Mouse (Mus musculus): Measurements from ENCODE around the gene Tbc1d14. TPM values are rescaled to one million over a fixed set of nuclear protein-coding genes. Genes with fewer than 3 reads are reported as not detected.

Gene Tbc1d14
- polyA plus RNA-seq, 1 experiment from 2014 or later, result 30.7 TPM

DNA sequence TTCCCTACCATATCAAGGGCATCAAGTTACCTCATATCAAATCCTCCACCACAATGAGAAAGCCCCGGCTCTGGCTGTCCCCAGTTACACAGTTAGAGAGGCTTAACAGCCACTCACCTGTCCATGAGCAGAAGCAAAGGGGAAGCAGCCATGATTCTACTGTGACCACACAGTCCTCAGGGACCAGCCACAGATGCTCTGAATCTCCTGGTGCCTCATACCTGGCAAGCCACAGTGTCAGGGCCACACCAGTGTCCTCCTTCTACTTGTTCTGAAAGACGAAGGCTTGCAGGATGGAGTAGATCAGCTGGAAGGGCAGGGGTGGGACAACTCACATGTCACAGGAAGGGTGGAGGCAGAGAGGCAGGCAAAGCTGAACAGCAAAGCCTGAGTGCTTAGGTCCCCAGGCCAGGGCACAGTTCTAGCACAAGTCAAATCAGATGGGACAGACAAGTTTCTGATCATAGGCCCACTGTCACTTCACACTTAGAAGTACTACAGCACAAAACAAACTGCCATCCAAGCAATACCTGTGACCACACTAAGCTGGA lies 39.9 kb downstream of the Tbc1d14 start:
- Histone ChIP-seq H3K9me3 (ENCODE audit: control insufficient read depth, low read length) (no peaks in the 10 kb centered on the region), H3K4me3 (ENCODE audit: low read length) (no peak overlapping the region), H3K36me3 (ENCODE audit: control insufficient read depth, insufficient read depth, low read length) (no peaks in the 10 kb centered on the region), H3K27ac (ENCODE audit: low read length) (no peak overlapping the region), H3K4me2 (ENCODE audit: low read depth, low read length) (no peak overlapping the region), H3K27me3 (replicated peaks; ENCODE audit: control insufficient read depth, insufficient read depth, low read length) (no peaks in the 10 kb centered on the region), H3K4me1 (ENCODE audit: control insufficient read depth, insufficient read depth, low read length) (peaks cover 24% of the 10 kb centered on the region), H3K9ac (ENCODE audit: low read depth, low read length) (no peak overlapping the region)
- ATAC-seq, result no peak
- 68% methylated on average over 2 of the region's 2 CpGs for WGBS

DNA sequence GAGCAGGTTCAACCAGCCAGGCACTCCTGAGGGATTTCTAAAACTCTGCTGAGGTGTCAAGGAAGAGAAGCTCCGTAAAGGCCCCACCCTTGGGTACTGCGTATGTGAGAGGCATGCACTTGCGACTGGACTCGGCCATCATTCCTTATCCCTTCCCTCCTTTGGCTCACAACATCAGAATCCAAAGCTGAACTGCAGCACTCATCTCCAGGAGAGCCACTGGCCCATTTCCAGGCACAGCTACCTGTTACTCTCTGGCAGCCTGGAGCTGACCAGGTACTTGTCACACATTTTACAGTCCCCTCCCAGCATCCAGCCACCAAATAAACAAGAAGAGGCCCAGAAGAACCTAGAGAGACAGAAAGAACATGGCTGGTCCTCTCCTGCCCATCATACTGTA lies 40.7 kb downstream of the Tbc1d14 start:
- no peak overlapping the region for H3K27ac ChIP-seq (ENCODE audit: low read length)
- no peak for ATAC-seq
- H3K36me3 ChIP-seq (ENCODE audit: control insufficient read depth, insufficient read depth, low read length), result no peaks in the 10 kb centered on the region
- no peaks in the 10 kb centered on the region for H3K27me3 ChIP-seq (replicated peaks; ENCODE audit: control insufficient read depth, insufficient read depth, low read length)
- H3K9me3 ChIP-seq (ENCODE audit: control insufficient read depth, low read length), result no peaks in the 10 kb centered on the region
- H3K4me3 ChIP-seq (ENCODE audit: low read length), result no peak overlapping the region
- no peak overlapping the region for H3K9ac ChIP-seq (ENCODE audit: low read depth, low read length)
- no peak overlapping the region for H3K4me2 ChIP-seq (ENCODE audit: low read depth, low read length)
- peaks cover 21% of the 10 kb centered on the region for H3K4me1 ChIP-seq (ENCODE audit: control insufficient read depth, insufficient read depth, low read length)
- WGBS, result 77% methylated on average over 4 of the region's 4 CpGs

DNA sequence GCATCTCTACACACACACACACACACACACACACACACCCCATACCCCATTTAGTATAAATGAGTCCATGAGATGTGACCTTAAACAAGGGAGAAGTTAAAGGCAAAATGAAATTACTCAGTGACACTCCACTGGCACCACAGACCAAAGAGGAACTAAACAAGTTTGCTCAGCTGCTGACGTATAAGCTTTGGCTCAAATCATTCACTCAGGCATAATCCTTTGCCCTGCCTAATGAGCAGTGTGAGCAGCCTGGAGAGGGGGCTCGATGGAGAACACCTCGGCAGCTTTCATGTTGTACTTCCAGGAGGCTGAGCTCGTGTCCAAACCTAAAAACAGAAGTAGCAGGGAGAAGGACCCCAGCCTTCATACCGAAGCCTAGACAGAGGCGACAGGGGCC lies 43.8 kb downstream of the Tbc1d14 start:
- H3K36me3 ChIP-seq (ENCODE audit: control insufficient read depth, insufficient read depth, low read length), result no peaks in the 10 kb centered on the region
- WGBS, result 73% methylated on average over 6 of the region's 6 CpGs
- no peaks in the 10 kb centered on the region for H3K27me3 ChIP-seq (replicated peaks; ENCODE audit: control insufficient read depth, insufficient read depth, low read length)
- no peak overlapping the region for H3K4me2 ChIP-seq (ENCODE audit: low read depth, low read length)
- peaks cover 10% of the 10 kb centered on the region for H3K4me1 ChIP-seq (ENCODE audit: control insufficient read depth, insufficient read depth, low read length)
- no peak overlapping the region for H3K27ac ChIP-seq (ENCODE audit: low read length)
- no peaks in the 10 kb centered on the region for H3K9me3 ChIP-seq (ENCODE audit: control insufficient read depth, low read length)
- ATAC-seq, result no peak
- no peak overlapping the region for H3K9ac ChIP-seq (ENCODE audit: low read depth, low read length)
- H3K4me3 ChIP-seq (ENCODE audit: low read length), result no peak overlapping the region

DNA sequence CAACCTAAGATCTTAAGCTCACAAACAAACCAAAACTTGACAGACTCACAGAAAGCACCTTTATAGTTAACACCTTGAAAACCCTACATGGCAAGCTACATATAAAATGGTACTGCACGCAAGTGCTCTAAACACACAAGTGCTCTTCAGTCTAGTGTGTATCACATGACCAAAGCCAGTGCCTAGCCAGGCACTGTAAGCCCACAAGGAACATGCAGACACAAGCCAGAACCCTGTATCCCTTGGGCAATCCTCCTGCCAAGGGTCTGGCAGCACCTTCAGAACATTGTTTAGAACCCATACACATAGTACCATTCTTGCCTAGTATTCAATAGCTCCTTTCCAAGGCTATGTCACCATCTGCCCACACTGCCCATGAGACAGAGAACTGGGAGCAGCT lies 48.3 kb downstream of the Tbc1d14 start:
- no peaks in the 10 kb centered on the region for H3K9me3 ChIP-seq (ENCODE audit: control insufficient read depth, low read length)
- H3K4me2 ChIP-seq (ENCODE audit: low read depth, low read length), result no peak overlapping the region
- ATAC-seq, result no peak
- H3K27me3 ChIP-seq (replicated peaks; ENCODE audit: control insufficient read depth, insufficient read depth, low read length), result no peaks in the 10 kb centered on the region
- WGBS, result 91% methylated on average over 1 of the region's 1 CpGs
- H3K4me3 ChIP-seq (ENCODE audit: low read length), result no peak overlapping the region
- no peaks in the 10 kb centered on the region for H3K4me1 ChIP-seq (ENCODE audit: control insufficient read depth, insufficient read depth, low read length)
- no peak overlapping the region for H3K27ac ChIP-seq (ENCODE audit: low read length)
- H3K9ac ChIP-seq (ENCODE audit: low read depth, low read length), result no peak overlapping the region
- H3K36me3 ChIP-seq (ENCODE audit: control insufficient read depth, insufficient read depth, low read length), result no peaks in the 10 kb centered on the region

DNA sequence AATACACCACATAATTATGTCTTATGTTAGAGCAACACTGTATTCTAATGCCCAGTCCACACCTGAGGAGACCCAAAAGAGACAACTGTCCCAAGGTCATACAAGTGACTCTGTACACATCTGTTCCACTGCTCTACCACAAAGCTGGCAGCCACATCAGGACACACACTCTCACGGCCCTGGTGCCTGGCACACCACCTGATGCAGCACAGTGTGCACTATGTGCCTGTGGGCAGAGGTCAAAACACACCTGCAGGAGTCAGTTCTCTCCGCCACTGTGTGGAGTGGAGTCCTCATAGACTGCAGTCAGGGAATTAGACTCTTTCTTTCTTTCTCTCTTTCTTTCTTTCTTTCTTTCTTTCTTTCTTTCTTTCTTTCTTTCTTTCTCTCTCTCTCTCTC lies 52.1 kb downstream of the Tbc1d14 start:
- 73% methylated on average over 2 of the region's 2 CpGs for WGBS
- H3K4me3 ChIP-seq (ENCODE audit: low read length), result no peak overlapping the region

DNA sequence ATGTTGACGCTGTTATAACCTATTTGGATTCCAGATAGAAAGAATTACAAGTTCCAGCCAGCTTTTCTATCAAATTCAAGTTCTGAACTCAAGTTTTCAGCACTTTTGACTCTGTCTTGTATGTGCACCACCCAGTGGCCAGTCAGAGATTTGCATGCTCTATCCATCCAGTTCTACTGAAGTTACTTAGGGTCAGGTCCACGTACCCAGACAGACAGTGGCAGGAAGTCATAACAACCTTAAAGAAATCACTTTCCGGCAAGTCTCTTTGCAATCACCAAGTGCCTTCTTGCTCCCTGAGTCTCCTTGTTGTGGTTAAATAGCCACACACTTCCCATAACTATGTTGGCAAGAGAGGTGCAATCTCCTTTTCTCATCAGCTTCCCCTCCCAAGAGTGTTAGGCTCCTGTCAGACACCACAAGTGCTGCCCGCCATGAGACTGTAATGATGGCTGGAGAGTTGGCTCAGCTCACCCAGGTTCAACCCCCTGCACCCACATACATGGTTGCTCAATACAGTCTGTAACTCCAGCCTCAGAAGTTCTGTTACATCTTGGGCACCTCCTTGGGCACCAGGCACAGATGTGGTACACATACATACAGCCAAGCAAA lies 54.4 kb downstream of the Tbc1d14 start:
- Histone ChIP-seq H3K9ac (ENCODE audit: low read depth, low read length) (no peak overlapping the region), H3K4me3 (ENCODE audit: low read length) (no peak overlapping the region), H3K4me2 (ENCODE audit: low read depth, low read length) (no peak overlapping the region), H3K4me1 (ENCODE audit: control insufficient read depth, insufficient read depth, low read length) (no peaks in the 10 kb centered on the region), H3K27ac (ENCODE audit: low read length) (no peak overlapping the region), H3K9me3 (ENCODE audit: control insufficient read depth, low read length) (no peaks in the 10 kb centered on the region), H3K27me3 (replicated peaks; ENCODE audit: control insufficient read depth, insufficient read depth, low read length) (no peaks in the 10 kb centered on the region), H3K36me3 (ENCODE audit: control insufficient read depth, insufficient read depth, low read length) (no peaks in the 10 kb centered on the region)
- peak; percentile 44; the same call in 1 of the 2 replicates for ATAC-seq
- 40% methylated on average over 4 of the region's 4 CpGs for WGBS

More for the DNA sequence above, 52.1 kb downstream of the Tbc1d14 start:
- ATAC-seq, result peak; percentile 65
- H3K4me2 ChIP-seq (ENCODE audit: low read depth, low read length), result no peak overlapping the region
- no peaks in the 10 kb centered on the region for H3K27me3 ChIP-seq (replicated peaks; ENCODE audit: control insufficient read depth, insufficient read depth, low read length)
- H3K36me3 ChIP-seq (ENCODE audit: control insufficient read depth, insufficient read depth, low read length), result no peaks in the 10 kb centered on the region
- no peaks in the 10 kb centered on the region for H3K4me1 ChIP-seq (ENCODE audit: control insufficient read depth, insufficient read depth, low read length)
- H3K9ac ChIP-seq (ENCODE audit: low read depth, low read length), result no peak overlapping the region
- H3K9me3 ChIP-seq (ENCODE audit: control insufficient read depth, low read length), result no peaks in the 10 kb centered on the region
- H3K27ac ChIP-seq (ENCODE audit: low read length), result no peak overlapping the region

DNA sequence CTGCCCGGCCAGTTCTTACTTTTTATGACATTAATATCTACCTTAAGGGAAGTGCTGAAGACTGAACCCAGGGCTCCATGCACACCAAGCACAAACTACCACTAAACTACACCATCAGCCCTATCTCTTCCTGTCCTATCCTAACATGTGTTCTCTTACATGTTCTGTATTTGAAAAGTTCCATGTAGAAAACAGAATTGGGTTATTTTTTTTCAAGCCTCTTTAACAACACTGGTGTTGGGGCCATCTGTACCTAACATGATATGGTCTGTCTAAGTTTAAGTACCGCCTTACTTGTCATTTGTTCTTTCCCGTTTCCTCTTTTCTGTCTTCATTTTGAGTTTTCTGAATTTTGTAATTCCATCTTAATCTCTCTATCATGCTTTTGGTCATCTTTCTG lies 56.7 kb downstream of the Tbc1d14 start:
- ATAC-seq, result no peak
- no peak overlapping the region for H3K9ac ChIP-seq (ENCODE audit: low read depth, low read length)
- no peak overlapping the region for H3K27ac ChIP-seq (ENCODE audit: low read length)
- H3K9me3 ChIP-seq (ENCODE audit: control insufficient read depth, low read length), result no peaks in the 10 kb centered on the region
- H3K4me2 ChIP-seq (ENCODE audit: low read depth, low read length), result no peak overlapping the region
- no peaks in the 10 kb centered on the region for H3K36me3 ChIP-seq (ENCODE audit: control insufficient read depth, insufficient read depth, low read length)
- 0 out of 2 replicates have a peak, but pooled peaks cover 5% of the 10 kb centered on the region for H3K4me1 ChIP-seq (ENCODE audit: control insufficient read depth, insufficient read depth, low read length)
- WGBS, result 78% methylated on average over 3 of the region's 3 CpGs
- H3K4me3 ChIP-seq (ENCODE audit: low read length), result no peak overlapping the region
- H3K27me3 ChIP-seq (replicated peaks; ENCODE audit: control insufficient read depth, insufficient read depth, low read length), result no peaks in the 10 kb centered on the region

DNA sequence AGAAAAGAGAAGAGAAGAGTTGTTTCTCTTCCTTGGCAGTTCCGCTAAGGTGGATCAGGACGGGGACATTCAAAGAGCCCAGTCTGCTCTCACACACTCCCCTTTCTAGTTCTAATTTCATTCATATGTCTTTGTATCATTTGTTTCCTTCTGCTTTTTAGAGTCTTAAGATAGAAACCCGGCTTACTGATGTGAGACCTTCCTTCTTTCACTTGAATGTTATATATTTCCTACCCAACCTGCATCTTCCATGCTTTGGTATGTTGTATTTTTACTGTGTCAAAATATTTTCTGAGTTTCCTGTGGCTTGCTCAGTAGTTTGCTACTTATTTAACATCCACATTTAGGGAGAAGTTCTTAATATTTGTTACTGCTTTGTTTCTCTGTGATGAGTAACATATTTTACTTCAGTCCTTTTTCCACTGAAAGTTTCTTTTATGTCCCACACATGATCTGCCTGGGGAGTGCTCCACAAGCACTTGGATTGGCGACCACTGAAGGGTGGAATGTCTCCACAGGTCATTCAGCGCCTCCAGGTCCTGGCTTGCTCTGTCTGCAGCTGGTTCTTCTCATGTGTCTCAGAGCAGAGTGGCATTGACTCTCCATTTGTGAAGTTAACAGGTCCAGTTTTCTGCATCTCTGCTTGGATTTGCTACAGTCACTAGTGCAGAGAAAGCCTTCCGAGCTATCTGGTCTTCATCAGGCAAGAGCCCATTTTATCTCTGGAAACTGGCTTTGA lies 57.5 kb downstream of the Tbc1d14 start:
- Histone ChIP-seq H3K9ac (ENCODE audit: low read depth, low read length) (no peak overlapping the region), H3K27me3 (replicated peaks; ENCODE audit: control insufficient read depth, insufficient read depth, low read length) (no peaks in the 10 kb centered on the region), H3K4me2 (ENCODE audit: low read depth, low read length) (no peak overlapping the region), H3K9me3 (ENCODE audit: control insufficient read depth, low read length) (no peaks in the 10 kb centered on the region), H3K4me3 (ENCODE audit: low read length) (no peak overlapping the region), H3K27ac (ENCODE audit: low read length) (no peak overlapping the region), H3K36me3 (ENCODE audit: control insufficient read depth, insufficient read depth, low read length) (no peaks in the 10 kb centered on the region), H3K4me1 (ENCODE audit: control insufficient read depth, insufficient read depth, low read length) (peaks cover 11% of the 10 kb centered on the region; the same call in 1 of the 2 replicates)
- ATAC-seq, result no peak
- 78% methylated on average over 6 of the region's 6 CpGs for WGBS

DNA sequence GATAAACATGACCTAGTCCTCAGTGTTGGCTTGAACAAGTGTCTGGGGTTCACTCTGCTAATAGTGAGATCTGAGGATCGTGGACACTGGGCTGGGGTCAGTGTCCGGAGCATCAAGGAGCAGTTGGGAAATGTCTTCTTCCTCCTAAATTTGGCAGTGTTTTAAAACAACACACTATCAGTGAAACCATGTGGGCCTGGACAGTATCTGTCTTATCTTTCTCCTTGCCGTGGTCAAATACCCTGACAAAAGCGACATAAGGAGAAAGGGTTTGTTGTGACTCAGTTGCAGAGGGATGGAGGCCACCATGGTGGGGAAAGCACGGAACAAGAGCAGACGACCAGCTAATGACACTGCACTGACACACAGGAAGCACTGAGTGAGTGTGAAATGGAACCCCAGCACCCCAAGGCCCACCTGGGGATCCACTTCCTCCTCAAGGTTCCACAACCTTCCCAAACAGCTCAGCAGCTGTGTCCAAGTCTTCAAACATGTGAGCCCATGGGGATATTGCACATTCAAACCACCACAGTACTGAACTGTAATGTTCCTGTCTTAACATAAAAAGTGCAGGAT lies 58.5 kb downstream of the Tbc1d14 start:
- Histone ChIP-seq H3K9ac (ENCODE audit: low read depth, low read length) (no peak overlapping the region), H3K27me3 (replicated peaks; ENCODE audit: control insufficient read depth, insufficient read depth, low read length) (no peaks in the 10 kb centered on the region), H3K27ac (ENCODE audit: low read length) (no peak overlapping the region), H3K4me2 (ENCODE audit: low read depth, low read length) (no peak overlapping the region), H3K36me3 (ENCODE audit: control insufficient read depth, insufficient read depth, low read length) (no peaks in the 10 kb centered on the region), H3K9me3 (ENCODE audit: control insufficient read depth, low read length) (no peaks in the 10 kb centered on the region), H3K4me3 (ENCODE audit: low read length) (no peak overlapping the region), H3K4me1 (ENCODE audit: control insufficient read depth, insufficient read depth, low read length) (peaks cover 14% of the 10 kb centered on the region)
- ATAC-seq, result no peak
- 78% methylated on average over 6 of the region's 6 CpGs for WGBS

Measured in intestine, embryonic 16.5 days (tissue).